Mouse (Mus musculus) left cerebral cortex, adult 2 months (tissue): ENCODE measurements at regions not wholly inside any gene's neighbourhood (a gene's known extent, or its start where the extent isn't known, plus 50 kb on each side); places are given as distances from the start of the nearest gene placed in this dataset.

ENCODE experiments used
- DNase-seq, 2 experiments: peaks; one replicate each; pipeline ENCODE4 v3.0.0; 2021 to 2022; ENCODE audit warnings: low spot score in 2 of 2, mixed read lengths in 1 of 2; ENCODE audit errors: extremely low spot score in 1 of 2
- H3K27ac ChIP-seq: fragments of 200-600 bp; 2 replicates; pipeline ENCODE4 v1.8.1; 2022
- H3K4me3 ChIP-seq: fragments of 200-600 bp; 2 replicates; pipeline ENCODE4 v1.8.1; 2022
- CTCF ChIP-seq: fragments of 200-600 bp; IDR thresholded peaks from 2 replicates; pipeline ENCODE4 v1.8.1; 2022; ENCODE audit warnings: antibody characterized with exemption, mild to moderate bottlenecking, moderate library complexity
- intact Hi-C: fragments of 180-260 bp; cut with DNase I; formaldehyde crosslinking; loops from one replicate; pipeline ENCODE4 v1.15.1; 2025

GRCm38 (mm10) chr8:90192856-90193255 is 155.3 kb downstream of the Tox3 start:
- Histone ChIP-seq H3K4me3 (no peak overlapping the region), H3K27ac (no peak overlapping the region)
- intact Hi-C loops: no loop called here
- no peak for TF ChIP-seq CTCF
- no peak for DNase-seq

GRCm38 (mm10) chr8:90182807-90183206 is 165.3 kb downstream of the Tox3 start:
- intact Hi-C loops: no loop called here
- H3K27ac ChIP-seq: no peak overlapping the region
- TF ChIP-seq CTCF: no peak
- no peak overlapping the region for H3K4me3 ChIP-seq
- DNase-seq: no peak

GRCm38 (mm10) chr8:90176771-90177170 is 171.4 kb downstream of the Tox3 start:
- intact Hi-C loops: no loop called here
- DNase-seq: no peak
- Histone ChIP-seq H3K4me3 (no peak overlapping the region), H3K27ac (no peak overlapping the region)
- no peak for TF ChIP-seq CTCF

- no peak for DNase-seq
- intact Hi-C loops: no loop called here
- TF ChIP-seq CTCF: no peak
Measured at GRCm38 (mm10) chr8:90176335-90176734, 171.8 kb downstream of the Tox3 start.

GRCm38 (mm10) chr8:90166639-90167038 is 181.5 kb downstream of the Tox3 start:
- no peak for DNase-seq
- TF ChIP-seq CTCF: no peak
- intact Hi-C loops: no loop called here
- H3K27ac ChIP-seq: no peak overlapping the region
- no peak overlapping the region for H3K4me3 ChIP-seq

More at GRCm38 (mm10) chr8:90176335-90176734, 171.8 kb downstream of the Tox3 start:
- Histone ChIP-seq H3K27ac (no peak overlapping the region), H3K4me3 (no peak overlapping the region)

GRCm38 (mm10) chr8:90151477-90151876 is 196.7 kb downstream of the Tox3 start:
- intact Hi-C loops: no loop called here
- no peak overlapping the region for H3K27ac ChIP-seq
- DNase-seq: no peak
- H3K4me3 ChIP-seq: no peak overlapping the region
- TF ChIP-seq CTCF: no peak

- DNase-seq: peak in 1 of 2 experiments; percentile 25
- H3K27ac ChIP-seq: no peak overlapping the region
- intact Hi-C loops: no loop called here
- H3K4me3 ChIP-seq: no peak overlapping the region
- TF ChIP-seq CTCF: no peak
Measured at GRCm38 (mm10) chr8:90149903-90150302, 198.2 kb downstream of the Tox3 start.

GRCm38 (mm10) chr8:90134626-90135025 is 213.5 kb downstream of the Tox3 start:
- intact Hi-C loops: no loop called here
- Histone ChIP-seq H3K4me3 (no peak overlapping the region), H3K27ac (no peak overlapping the region)
- no peak for TF ChIP-seq CTCF
- DNase-seq: no peak

GRCm38 (mm10) chr8:90130704-90131267 is 217.4 kb downstream of the Tox3 start:
- TF ChIP-seq CTCF: no peak
- intact Hi-C loops: no loop called here
- H3K27ac ChIP-seq: no peak overlapping the region
- DNase-seq: no peak
- H3K4me3 ChIP-seq: no peak overlapping the region

GRCm38 (mm10) chr8:90125426-90125825 is 222.7 kb downstream of the Tox3 start:
- Histone ChIP-seq H3K27ac (no peak overlapping the region), H3K4me3 (no peak overlapping the region)
- intact Hi-C loops: no loop called here
- no peak for TF ChIP-seq CTCF
- DNase-seq: no peak

GRCm38 (mm10) chr8:90123101-90123500 is 225.0 kb downstream of the Tox3 start:
- Histone ChIP-seq H3K4me3 (no peak overlapping the region), H3K27ac (no peak overlapping the region)
- TF ChIP-seq CTCF: no peak
- intact Hi-C loops: no loop called here
- no peak for DNase-seq

- TF ChIP-seq CTCF: no peak
- no peak overlapping the region for H3K4me3 ChIP-seq
- intact Hi-C loops: no loop called here
- no peak for DNase-seq
- no peak overlapping the region for H3K27ac ChIP-seq
Measured at GRCm38 (mm10) chr8:90121935-90122334, 226.2 kb downstream of the Tox3 start.

GRCm38 (mm10) chr8:90121017-90121416 is 227.1 kb downstream of the Tox3 start:
- intact Hi-C loops: no loop called here
- no peak overlapping the region for H3K4me3 ChIP-seq
- no peak overlapping the region for H3K27ac ChIP-seq
- no peak for TF ChIP-seq CTCF
- DNase-seq: no peak
